Mouse (Mus musculus): ENCODE data around the gene Rin3. TPM values are rescaled to one million over a fixed set of nuclear protein-coding genes. Genes with fewer than 3 reads are reported as not detected.
"Not testable (repeated sequence)": the region's sequence is repeated elsewhere in the genome, so short reads cannot be mapped to it uniquely, and the experiment has no call there.

Rin3 gene
- total RNA-seq (2021) = 19.3 and 28.1 TPM in 2 replicates
- long read RNA-seq, experiment 1, partial matches to known transcripts = 8 of 9 reads
- long read RNA-seq, experiment 1, other reads (novel, unspliced or antisense) = 0 of 9 reads
- long read RNA-seq, experiment 2, partial matches to known transcripts = 5 of 6 reads
- long read RNA-seq, experiment 2, other reads (novel, unspliced or antisense) = 1 of 6 reads

DNA sequence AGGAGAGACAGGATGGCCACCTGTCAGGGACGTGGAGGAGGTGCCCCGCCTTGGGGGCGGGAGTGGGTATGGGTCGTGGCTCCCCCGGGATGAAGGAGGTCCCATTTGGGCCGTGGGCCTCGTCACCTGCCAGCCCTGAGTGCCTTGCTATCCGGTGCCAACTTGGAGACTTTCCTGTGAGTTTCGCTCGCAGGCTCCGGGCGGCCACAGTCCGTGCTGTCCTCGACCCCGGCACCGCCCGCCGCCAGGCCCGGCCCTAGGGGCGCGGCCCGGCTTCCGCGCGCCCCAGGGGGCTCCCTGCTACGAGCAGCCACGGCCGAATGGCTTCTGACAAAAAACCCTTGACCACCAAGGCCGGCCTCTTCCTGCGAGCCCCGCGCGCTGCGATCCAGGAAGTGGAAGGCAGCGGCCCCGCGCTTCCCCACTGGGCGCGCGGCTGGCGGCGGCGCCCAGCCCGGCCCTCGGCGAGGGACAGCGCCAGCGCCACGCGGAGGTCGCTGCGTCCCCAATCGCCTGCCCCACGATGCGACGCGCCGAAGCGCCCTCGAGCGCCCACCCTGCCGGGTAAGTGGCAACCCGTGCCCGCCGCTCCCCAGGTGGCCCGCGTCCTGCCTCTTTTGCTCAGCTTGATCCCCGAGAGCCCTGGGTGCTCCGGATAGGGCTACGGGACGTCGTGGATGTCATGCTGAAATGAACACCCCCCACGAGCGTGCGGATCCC, at the start of gene Rin3:
Gene Rin3, plus strand, starts transcription at position 286 of the 720 bp plus-strand sequence.
- peak; percentile 77 for DNase-seq

DNA sequence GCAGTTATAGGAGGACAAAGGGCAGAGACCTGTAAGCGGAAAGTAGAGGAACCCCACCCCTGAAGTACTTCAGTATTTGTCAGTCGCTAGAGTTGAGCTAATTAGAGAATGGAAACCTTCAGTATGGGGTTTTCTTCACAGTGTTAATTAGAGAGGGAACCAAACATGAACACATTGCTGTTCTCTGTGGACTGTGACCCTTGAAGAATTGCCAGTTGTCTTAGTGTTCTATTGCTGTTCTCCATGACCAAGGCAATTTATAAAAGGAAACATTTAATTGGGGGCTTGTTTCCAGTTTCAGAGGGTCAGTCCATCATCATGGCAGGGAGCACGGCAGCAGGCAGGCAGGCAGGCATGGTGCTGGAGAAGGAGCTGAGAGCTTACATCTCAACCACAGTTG, 47.3 kb upstream of the Rin3 start:
- no peak for DNase-seq

DNA sequence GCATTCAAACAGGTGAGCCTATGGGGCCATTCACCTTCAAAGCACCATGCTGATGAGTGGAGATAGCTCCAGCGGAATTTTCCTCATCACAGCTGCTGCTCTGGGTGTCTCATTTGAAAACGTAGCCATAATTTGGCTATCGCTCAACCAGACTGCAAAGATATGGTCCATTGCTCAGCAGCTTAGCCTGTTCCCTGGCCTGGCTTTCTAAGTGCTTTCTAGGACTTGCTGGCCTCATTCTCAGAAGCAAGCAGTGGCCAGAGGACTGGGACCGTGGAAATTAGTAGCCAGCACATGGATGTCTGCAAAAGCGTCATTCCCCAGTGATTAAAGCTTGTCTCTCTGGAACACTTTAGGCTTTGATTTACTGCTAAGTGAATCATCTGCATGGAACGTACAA, 46.5 kb upstream of the Rin3 start:
- DNase-seq = no peak

DNA sequence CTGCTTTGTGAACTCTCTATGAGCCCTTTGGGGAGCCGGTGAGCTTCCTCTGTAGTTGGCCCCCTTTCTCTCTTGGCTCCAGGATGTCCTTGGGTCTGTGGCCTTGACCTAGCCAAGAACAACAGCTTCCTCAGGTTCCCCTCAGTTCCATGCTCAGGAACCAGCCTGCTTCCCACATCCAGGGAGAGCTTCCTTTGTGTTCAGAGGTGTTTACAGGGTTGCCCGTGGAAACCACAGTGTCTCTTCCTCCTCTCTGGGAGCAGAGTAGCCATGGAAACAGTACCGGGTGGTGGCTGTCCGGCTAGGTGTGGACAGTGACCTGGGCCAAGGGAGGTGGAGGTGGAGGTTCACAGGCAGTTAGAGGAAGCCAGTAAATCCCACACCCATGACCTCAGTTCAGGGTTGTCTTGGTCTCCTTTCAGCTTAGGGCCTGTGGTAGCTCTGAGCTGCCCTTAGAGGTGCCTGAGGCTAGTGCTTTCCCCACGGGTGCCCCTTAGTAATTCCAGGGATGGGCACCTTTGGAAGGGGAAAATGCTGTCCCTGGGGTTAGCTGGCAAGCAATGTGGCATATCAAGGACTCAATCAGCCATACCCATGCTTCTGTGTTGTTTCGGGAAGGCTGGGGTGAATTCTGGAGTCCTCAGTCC, 40.6 kb upstream of the Rin3 start:
- peak; percentile 29 for DNase-seq

DNA sequence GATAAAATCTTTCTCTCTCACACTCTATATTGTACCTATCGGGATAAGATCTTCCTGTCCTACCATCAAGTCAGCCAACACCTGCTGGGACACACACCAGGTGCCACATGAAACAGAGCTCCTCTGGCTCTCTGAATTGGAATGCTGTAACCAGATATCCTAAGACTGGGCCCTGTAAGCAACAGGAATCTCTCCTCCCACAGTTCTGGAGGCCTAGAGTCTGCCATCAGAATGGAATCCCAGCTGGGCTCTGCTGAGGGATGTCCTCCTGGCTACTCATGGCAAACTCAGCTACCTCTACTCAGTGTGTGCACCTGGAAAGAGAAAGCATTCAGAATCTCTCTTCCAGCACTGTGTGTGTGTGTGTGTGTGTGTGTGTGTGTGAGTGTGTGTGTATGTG, 38.9 kb upstream of the Rin3 start:
- no peak for DNase-seq

DNA sequence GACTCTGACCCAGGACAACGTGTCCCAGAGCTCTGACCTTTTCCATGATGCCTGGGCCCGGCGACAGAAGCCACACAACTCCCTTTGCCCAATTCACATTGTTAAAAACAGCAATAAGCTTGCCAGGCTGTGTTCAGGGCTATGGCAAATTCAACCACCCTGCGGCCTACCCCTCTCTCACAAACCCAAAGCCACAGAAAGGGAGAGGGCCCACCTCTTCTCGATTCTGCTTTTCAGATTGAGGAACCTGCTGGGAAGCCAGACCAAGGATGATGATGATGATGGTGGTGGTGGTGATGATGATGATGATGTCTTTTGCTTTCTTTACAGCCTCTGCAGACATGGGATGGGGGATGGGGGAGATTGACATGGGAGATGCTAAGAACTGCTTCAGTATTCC, 36.6 kb upstream of the Rin3 start:
- no peak for DNase-seq

DNA sequence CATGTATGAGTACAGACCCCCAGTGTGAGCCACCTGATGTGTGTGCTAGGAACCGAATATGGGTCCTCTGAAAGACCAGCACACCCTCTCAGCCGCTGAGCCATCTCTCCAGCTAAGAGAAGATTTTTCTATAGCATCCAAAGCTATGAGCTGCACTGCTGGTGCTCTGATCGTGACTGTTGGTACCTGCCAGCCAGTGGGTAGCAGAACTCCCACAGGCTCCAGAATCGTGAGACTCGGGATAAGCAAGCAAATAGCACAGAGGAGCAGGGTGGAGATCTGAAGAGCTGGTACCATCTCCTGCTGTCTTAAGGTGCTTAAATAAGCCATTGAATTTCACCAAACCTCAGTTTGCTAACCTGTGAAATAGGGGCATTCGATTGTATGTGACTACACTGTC, 34.7 kb upstream of the Rin3 start:
- DNase-seq = no peak

DNA sequence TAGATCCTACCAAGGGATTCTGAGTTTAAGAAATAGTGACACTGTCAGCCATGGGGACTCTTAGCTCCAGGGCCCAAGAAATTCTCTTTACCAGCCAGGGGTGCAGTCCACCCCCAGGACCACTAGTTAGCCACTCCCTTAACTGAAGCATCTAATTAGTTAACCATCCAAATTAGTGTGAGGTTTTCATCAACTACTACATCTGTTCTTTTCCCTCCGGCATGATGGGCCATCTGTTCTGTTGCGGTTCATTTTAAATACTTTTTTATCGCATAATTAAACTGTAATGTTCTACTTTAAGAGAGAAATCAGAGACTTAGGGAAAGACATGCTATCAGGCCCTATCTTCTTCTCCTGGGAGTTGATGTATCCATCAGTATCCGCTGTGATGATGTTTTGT, 32.5 kb upstream of the Rin3 start:
- DNase-seq = no peak

DNA sequence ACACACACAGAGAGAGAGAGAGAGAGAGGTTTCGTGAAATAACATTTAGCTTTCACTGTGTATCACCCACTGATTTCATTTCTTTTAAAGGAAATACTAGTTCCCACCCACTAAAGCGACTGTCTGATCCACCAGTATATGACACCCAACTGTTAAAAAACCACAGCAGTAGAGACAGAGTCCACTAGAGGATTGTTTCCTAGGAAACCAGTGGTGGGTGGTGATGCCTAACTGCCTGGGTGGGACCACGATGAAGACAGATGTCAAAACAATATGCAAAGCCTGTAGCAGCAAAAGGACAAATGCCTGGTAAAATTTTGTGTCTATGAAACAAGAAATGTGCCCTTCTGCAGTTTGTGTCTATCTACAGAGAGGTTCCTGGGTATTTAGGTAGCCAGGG, 31.8 kb upstream of the Rin3 start:
- no peak for DNase-seq

DNA sequence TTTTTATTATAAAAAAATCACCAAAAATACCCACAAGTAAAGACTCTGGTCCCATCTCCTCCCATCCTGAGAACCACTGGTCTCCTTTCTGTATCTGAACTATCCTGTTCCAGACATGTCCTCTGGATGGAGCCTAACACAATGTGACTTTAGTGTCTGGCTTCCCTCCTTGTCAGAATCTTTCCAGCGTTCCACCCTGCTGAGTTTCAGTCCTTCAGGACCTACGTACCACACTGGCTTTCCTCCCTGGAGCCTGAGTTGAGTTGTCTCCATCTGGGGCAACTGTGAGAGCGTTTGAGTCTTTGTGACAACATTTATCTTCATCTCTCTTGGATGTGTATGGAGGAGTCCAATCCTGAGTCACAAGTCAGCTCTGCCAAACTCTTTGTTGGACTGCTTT, 30.9 kb upstream of the Rin3 start:
- no peak for DNase-seq

DNA sequence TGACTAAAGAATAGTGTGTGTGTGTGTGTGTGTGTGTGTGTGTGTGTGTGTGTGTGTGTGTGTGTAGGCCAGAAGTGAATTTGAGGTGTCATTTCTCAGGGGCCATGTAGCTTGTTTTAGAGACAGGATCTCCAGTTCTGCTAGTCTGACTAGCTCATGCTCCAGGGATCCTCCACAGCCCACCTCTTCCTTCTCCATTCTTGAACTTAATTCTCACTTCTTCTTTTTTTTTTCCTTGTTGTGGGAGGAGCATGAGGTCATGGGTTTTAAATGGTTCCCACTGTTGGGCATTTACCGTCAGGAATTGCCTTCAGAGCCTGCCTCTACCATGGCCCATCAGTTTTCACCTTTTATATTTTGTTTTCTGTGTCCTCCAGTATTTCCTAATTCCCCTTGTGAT, 30.3 kb upstream of the Rin3 start:
- DNase-seq = no peak

DNA sequence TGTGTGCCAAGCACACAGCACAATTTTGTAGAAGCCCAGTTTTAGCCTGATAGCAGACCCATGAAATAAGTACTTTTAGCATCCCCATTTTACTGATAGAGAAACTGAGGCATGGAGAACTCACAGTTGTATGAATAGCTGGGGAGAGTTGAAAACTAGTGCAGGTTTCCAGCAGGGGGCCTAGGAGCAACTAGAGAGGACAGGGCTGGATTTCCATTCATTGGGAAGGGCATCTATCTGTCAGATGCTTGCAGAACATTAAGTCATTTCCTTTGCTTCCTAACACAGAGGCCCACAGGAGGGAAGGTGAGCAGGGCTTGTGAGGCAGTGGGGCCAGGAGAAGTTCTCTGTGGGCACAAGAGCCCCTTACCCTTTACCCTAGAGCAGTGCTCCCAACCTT, 27.8 kb upstream of the Rin3 start:
- DNase-seq = no peak

DNA sequence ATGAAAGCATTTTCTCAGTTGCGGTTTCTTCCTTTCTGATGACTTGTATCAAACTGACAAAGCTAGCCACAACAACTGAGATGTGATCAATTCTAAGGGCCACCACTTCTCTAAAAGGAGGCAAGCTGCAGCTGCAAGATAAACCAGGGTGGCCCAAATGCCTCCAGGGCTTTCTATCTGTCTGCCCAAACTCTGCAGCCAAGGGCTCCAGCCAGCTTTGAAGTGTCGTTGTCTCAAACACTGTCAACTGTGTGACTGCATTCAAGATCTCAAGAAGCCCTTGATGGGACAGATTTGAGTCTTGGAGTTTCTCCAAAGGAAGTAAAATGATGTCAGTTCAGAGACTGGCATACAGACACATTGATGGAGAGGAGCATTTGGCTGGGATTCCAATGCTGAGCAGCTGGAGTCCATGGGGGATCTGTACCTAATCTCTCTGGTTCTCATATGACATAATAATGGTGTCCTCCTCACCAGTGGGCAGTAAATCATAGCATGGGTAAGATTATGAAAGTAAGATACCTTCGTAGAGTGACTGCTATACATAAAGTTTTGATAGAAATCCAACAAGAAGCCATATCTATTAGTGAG, 24.2 kb upstream of the Rin3 start:
- no peak for DNase-seq

DNA sequence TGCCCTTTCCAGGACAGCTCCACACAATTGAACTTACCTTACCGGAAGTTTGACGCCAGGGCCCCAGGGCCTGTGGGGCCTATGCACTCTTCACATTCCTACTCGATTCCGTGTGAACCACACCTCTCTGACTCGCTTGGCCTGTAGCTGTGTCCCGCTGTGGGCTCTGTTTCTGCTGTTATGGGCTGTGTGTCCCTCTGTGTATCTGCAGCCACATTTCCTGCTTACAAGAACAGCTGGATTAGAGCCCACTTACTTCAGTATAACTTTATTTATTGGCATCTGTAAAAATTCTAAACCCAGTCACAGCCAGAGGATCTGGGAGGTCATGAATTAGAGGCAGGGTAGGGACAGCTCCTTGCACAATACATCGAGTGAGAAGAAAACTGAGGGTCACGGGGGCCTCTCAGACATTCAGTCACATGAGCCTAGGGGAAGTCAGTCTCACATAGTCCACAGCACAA, 20.9 kb upstream of the Rin3 start:
- DNase-seq = no peak

DNA sequence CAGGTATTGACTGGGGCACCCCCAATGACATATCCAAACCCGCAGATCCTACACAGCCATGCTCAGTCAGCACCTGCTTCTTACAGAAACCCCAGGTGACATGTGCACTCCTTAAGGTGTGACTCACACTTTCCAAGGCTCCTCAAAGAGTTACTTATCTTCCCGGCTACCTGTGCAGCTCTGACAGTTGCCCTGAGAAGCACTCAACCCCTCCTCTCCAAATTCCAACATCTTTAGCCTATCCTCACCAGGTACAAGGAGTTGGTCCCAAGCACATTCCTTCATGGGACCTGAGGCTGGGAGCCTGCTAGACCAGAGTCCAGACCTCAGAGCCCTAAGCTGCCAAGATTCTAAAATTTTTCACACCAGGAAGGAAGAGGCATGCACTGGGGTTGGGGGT, 20.0 kb upstream of the Rin3 start:
- no peak for DNase-seq

DNA sequence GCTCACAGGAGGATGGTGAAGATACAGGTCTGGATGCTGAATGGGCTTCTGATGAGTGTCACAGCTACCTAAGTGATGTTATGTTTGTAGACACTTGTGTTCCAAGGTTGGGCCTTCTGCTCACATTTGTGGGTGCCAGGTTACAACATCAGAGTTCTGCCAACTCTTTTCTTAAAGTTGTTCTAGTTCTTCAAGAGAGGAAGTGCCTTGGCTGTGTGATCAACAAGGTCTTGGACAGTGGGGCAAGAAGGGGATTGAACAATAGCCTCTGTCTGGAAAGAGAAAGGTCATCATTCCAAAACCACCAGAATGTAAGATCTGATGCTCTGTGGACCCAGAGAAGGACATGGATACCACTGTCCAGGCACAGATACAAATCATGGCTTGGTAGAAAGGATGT, 19.6 kb upstream of the Rin3 start:
- no peak for DNase-seq

DNA sequence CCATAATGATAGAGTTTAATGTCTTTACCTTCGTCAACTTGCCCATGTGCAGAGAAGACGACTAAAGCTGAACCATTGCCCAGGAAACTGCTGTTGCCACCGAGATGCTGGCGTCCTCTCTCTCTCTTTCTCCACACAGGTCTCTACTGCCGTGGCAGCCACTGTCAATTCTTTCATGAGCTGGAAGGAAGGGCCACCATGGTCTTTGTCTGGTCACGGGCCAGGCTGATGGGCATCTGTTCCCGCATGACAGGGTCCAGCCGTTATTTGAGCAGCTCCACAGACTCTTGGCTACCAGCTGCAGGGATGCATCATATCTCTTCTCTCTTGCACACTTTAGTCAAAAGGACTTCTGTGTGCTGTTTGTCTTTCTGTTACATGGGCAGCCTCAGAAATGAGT, 16.4 kb upstream of the Rin3 start:
- no peak for DNase-seq

DNA sequence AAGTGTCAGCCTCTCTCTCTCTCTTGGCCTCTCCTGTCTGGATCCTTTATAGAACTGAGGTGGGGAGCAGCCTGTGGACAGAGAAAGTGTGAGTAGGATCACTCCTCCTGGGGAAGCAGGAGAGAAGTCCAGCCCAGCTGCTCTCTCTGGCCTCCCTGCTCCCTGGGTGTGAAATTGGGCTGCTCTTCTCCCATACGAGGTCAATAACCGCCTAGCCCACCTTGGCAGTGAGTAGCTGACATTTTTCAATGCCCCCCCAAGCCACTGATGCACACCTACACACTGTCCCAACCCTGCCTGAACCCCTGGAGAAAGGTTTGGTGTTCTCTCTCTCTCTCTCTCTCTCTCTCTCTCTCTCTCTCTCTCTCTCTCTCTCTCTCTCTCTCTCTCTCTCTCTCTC, 13.7 kb upstream of the Rin3 start:
- DNase-seq = no peak

DNA sequence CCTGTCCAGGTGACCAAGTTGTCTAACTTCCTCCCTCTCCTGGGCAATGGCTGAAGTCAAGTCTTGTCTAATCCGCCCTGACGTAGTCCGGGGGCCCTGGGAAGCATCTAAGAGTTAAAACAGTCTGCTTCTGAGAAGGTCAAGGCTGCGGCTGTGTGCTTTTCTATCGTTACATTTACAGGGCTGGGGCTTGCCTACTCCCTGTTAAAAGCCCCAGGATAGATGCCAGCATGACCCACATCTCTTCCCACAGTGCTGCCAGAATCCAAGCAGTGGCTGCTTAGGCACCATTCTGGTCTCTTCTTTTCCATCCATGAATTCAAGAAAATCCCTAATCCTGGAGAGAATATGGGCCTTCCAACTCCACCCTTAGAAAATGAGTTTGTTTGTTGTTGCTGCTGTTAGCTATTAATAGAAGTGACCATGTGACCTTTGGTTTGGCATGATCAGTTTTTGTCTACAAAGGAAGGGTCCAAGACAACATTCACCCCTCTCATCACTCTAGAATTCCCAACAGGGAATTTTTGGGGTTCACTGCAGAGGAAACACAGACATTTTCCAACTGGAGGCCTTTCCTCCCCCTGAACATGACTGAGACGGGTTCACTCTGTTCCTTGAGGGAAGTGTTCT, 12.0 kb upstream of the Rin3 start:
- peak; percentile 46 for DNase-seq

DNA sequence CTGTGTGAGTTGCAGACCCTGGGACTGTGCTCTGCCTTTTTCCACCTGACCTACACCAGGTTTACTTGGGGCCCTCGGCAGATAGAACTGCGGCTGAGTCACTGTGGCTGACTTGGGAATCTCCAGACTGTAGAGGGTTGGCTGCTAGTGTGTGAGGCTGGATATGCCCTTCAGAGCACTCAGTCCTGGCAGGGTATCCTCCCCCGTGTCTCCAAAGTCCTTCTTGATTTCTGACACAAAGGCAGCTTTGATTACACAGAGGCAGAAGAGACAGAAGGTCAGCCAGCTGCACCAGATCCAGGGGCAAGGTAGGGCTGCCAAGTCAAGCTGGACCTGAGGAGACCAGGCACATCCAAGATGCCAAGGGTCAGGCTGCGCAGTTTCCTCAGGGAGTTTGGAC, 11.4 kb upstream of the Rin3 start:
- DNase-seq = peak; percentile 77

DNA sequence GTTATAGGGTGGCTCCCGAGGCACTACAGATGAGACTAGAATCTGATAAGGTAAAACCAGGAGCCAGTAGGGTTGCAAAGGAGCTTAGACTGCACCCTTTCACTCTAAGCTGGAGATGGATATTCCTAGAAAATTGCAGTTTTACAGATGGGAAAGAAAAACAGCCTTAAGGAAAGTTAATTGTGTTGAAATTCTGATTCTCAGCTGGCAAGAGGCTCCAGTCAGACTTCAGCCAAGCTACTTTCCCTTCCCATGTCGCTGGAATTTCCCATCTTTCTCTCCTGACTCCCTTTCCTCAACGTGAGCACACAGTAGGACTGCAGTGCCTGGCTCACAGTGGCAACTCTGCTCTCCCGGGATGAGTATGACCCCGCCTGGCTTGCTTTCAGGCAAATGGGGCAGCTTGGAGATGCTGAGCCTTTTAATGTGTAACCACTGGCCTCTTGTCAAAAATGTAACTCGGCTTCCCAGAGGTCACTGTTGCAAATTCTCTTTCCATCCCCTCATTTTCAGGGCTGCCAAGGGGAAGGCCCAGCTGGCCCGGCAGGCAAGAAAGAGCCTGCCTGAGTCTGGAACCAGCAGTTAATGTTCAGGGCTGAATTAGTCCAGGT, 6.9 kb upstream of the Rin3 start:
- DNase-seq = peak; percentile 65

DNA sequence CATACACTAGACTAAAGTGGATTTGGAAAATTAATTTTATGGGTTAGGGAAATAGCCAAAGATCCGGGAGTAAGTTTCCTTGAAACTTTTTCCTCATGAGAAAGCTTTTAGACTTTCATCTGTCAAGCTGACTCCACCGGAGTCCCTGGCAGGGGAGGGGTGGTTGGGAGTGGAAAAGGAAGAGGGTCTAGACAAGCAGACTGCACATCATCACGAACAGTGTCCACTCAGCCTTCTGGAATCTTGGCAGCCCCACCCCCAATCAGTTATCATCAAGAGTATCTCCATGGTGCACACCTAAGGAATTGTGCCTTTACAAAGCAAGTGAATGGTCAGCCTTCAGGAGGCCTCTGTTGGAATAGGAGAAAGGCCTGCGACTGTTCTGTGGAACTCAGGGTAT, 2.6 kb upstream of the Rin3 start:
- not testable (repeated sequence) for DNase-seq
